Mouse (Mus musculus) spleen, adult 2 months (tissue): ENCODE data around the gene Mfap2.

Experiments used
- CTCF ChIP-seq: fragments of 200-500 bp; IDR thresholded peaks from 2 replicates; pipeline ENCODE4 v1.5.1; 2011; ENCODE audit warnings: mild to moderate bottlenecking, inconsistent platforms; ENCODE audit not compliant: insufficient read depth, insufficient read length, insufficient replicate concordance; ENCODE audit errors: extremely low read depth
- POLR2A ChIP-seq: fragments of 200-500 bp; IDR thresholded peaks from 2 replicates; pipeline ENCODE4 v1.6.1; 2011; ENCODE audit warnings: low read depth, low read length, inconsistent platforms

DNA sequence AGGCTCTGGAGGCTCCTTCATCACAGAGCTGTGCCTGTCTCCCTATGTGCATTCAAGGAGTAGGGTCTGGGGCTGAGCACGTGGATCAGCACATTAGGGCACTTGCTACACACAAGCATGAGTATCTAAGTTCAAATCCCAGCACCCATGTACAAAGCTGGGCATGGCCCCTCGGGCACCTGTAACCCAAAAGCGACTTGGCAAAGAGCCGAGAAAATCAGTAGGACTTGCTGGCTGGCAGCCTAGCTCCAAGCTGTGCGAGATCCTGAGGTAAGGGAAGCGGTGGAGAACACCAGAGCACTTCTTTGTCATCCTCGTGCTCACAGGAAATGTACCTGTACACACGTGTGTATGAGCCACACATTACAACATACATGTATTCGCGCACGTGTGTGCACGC lies 42.2 kb downstream of the Mfap2 start:
- TF ChIP-seq CTCF (no peak), POLR2A (no peak)
